Mouse (Mus musculus): ENCODE measurements around the gene Ak1. TPM values are rescaled to one million over a fixed set of nuclear protein-coding genes. Genes with fewer than 3 reads are reported as not detected.

The Ak1 gene
- total RNA-seq, 1 experiment from 2014 or later: not detected

- no peak for ATAC-seq (replicated peaks; ENCODE audit: insufficient number of reproducible peaks, low FRiP score, low TSS enrichment, poor library complexity, severe bottlenecking)
Measured at GRCm38 (mm10) chr2:32644083-32644482, 22.5 kb downstream of the Ak1 start.

- no peak for ATAC-seq (replicated peaks; ENCODE audit: insufficient number of reproducible peaks, low FRiP score, low TSS enrichment, poor library complexity, severe bottlenecking)
Measured at GRCm38 (mm10) chr2:32644799-32645475, 23.4 kb downstream of the Ak1 start.

GRCm38 (mm10) chr2:32645647-32646046 lies 24.1 kb downstream of the Ak1 start:
- no peak for ATAC-seq (replicated peaks; ENCODE audit: insufficient number of reproducible peaks, low FRiP score, low TSS enrichment, poor library complexity, severe bottlenecking)

- no peak for ATAC-seq (replicated peaks; ENCODE audit: insufficient number of reproducible peaks, low FRiP score, low TSS enrichment, poor library complexity, severe bottlenecking)
Measured at GRCm38 (mm10) chr2:32646379-32647056, 25.0 kb downstream of the Ak1 start, which contains the start of gene Eng. Gene Eng, plus strand, starts transcription at chr2:32646595.

- ATAC-seq (replicated peaks; ENCODE audit: insufficient number of reproducible peaks, low FRiP score, low TSS enrichment, poor library complexity, severe bottlenecking): no peak
Measured at GRCm38 (mm10) chr2:32647366-32647765, 25.8 kb downstream of the Ak1 start.

- no peak for ATAC-seq (replicated peaks; ENCODE audit: insufficient number of reproducible peaks, low FRiP score, low TSS enrichment, poor library complexity, severe bottlenecking)
Measured at GRCm38 (mm10) chr2:32653764-32654163, 32.2 kb downstream of the Ak1 start.

GRCm38 (mm10) chr2:32654743-32655393 lies 33.3 kb downstream of the Ak1 start:
- no peak for ATAC-seq (replicated peaks; ENCODE audit: insufficient number of reproducible peaks, low FRiP score, low TSS enrichment, poor library complexity, severe bottlenecking)

- ATAC-seq (replicated peaks; ENCODE audit: insufficient number of reproducible peaks, low FRiP score, low TSS enrichment, poor library complexity, severe bottlenecking): no peak
Measured at GRCm38 (mm10) chr2:32655394-32655744, 33.8 kb downstream of the Ak1 start.

GRCm38 (mm10) chr2:32655826-32656225 lies 34.3 kb downstream of the Ak1 start:
- no peak for ATAC-seq (replicated peaks; ENCODE audit: insufficient number of reproducible peaks, low FRiP score, low TSS enrichment, poor library complexity, severe bottlenecking)

GRCm38 (mm10) chr2:32658873-32659272 lies 37.3 kb downstream of the Ak1 start:
- ATAC-seq (replicated peaks; ENCODE audit: insufficient number of reproducible peaks, low FRiP score, low TSS enrichment, poor library complexity, severe bottlenecking): no peak

- ATAC-seq (replicated peaks; ENCODE audit: insufficient number of reproducible peaks, low FRiP score, low TSS enrichment, poor library complexity, severe bottlenecking): no peak
Measured at GRCm38 (mm10) chr2:32661509-32662107, 40.0 kb downstream of the Ak1 start.

GRCm38 (mm10) chr2:32662291-32662690 lies 40.7 kb downstream of the Ak1 start:
- no peak for ATAC-seq (replicated peaks; ENCODE audit: insufficient number of reproducible peaks, low FRiP score, low TSS enrichment, poor library complexity, severe bottlenecking)

GRCm38 (mm10) chr2:32665345-32665744 lies 43.8 kb downstream of the Ak1 start:
- ATAC-seq (replicated peaks; ENCODE audit: insufficient number of reproducible peaks, low FRiP score, low TSS enrichment, poor library complexity, severe bottlenecking): no peak

- ATAC-seq (replicated peaks; ENCODE audit: insufficient number of reproducible peaks, low FRiP score, low TSS enrichment, poor library complexity, severe bottlenecking): no peak
Measured at GRCm38 (mm10) chr2:32665853-32666252, 44.3 kb downstream of the Ak1 start.

GRCm38 (mm10) chr2:32667775-32668174 lies 46.2 kb downstream of the Ak1 start:
- ATAC-seq (replicated peaks; ENCODE audit: insufficient number of reproducible peaks, low FRiP score, low TSS enrichment, poor library complexity, severe bottlenecking): no peak

- ATAC-seq (replicated peaks; ENCODE audit: insufficient number of reproducible peaks, low FRiP score, low TSS enrichment, poor library complexity, severe bottlenecking): no peak
Measured at GRCm38 (mm10) chr2:32668176-32668575, 46.6 kb downstream of the Ak1 start.

- ATAC-seq (replicated peaks; ENCODE audit: insufficient number of reproducible peaks, low FRiP score, low TSS enrichment, poor library complexity, severe bottlenecking): no peak
Measured at GRCm38 (mm10) chr2:32669876-32670275, 48.3 kb downstream of the Ak1 start.

- ATAC-seq (replicated peaks; ENCODE audit: insufficient number of reproducible peaks, low FRiP score, low TSS enrichment, poor library complexity, severe bottlenecking): no peak
Measured at GRCm38 (mm10) chr2:32671147-32671546, 49.6 kb downstream of the Ak1 start.

- no peak for ATAC-seq (replicated peaks; ENCODE audit: insufficient number of reproducible peaks, low FRiP score, low TSS enrichment, poor library complexity, severe bottlenecking)
Measured at GRCm38 (mm10) chr2:32671907-32672595, 50.5 kb downstream of the Ak1 start.
